Mouse (Mus musculus) small intestine, adult 2 months (tissue): Measurements from ENCODE around the gene Whamm.

Experiments used
- CTCF ChIP-seq: fragments of 200-500 bp; IDR thresholded peaks from 2 replicates; pipeline ENCODE4 v1.5.1; 2012; ENCODE audit warnings: low read depth, mild to moderate bottlenecking, control low read depth, inconsistent platforms, low read length, moderate library complexity, mixed read lengths; ENCODE audit not compliant: insufficient replicate concordance, insufficient read length; ENCODE audit errors: extremely low read depth
- POLR2A ChIP-seq: fragments of 200-500 bp; IDR thresholded peaks from 2 replicates; pipeline ENCODE4 v1.6.1; 2012; ENCODE audit warnings: low read depth, mild to moderate bottlenecking, control low read depth, inconsistent platforms, low read length, moderate library complexity

DNA sequence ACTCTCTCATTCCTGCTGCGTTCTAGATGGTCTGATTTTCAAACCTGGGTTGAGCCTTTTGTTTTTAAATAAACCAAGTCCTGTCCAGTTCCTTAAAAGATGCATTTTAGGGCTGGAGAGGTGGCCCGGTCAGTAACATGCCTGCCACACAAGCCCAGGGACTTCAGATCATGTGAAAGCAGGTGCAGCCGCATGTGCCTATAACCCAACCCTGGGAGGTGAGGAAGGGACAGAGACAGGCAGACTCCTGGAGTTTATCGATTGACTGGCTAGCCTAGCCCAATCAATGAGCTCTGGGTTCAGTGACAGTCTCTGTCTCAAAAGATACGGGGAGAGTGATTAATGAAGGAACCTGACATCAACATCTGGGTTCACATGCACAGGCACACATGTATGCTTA lies 9.9 kb upstream of the Whamm start:
- TF ChIP-seq CTCF (no peak), POLR2A (no peak)
